Mouse (Mus musculus) frontal cortex, postnatal 36 days (tissue): ENCODE measurements around the gene Tmem207.
"Not testable (repeated sequence)": the region's sequence is repeated elsewhere in the genome, so short reads cannot be mapped to it uniquely, and the experiment has no call there.

ENCODE experiments used
- DNase-seq, 2 experiments: peaks; one replicate each; pipeline ENCODE4 v3.0.0; 2022; ENCODE audit warnings: low spot score in 2 of 2

Tmem207 gene

DNA sequence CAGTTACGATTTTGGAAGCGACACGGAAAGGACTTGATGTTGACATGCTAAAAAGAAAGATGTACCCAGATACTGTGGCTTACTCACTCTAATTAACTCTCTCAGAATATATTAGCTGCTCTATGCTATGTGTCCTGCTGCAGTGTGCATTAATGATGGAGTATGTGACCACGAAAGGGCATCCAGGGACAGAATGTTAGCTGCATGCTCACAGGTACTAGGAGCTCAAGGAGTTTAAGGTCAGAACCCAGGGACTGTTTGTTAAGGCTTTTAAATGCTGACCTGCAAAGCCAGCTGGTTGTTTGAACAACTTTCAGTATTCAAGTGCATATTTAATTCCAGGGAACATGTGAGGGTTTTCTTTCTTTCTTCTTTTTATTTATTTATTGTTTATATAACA lies at the start of gene Tmem207:
Gene Tmem207, minus strand, starts transcription at position 101 of the 400 bp plus-strand sequence.
- no peak for DNase-seq

DNA sequence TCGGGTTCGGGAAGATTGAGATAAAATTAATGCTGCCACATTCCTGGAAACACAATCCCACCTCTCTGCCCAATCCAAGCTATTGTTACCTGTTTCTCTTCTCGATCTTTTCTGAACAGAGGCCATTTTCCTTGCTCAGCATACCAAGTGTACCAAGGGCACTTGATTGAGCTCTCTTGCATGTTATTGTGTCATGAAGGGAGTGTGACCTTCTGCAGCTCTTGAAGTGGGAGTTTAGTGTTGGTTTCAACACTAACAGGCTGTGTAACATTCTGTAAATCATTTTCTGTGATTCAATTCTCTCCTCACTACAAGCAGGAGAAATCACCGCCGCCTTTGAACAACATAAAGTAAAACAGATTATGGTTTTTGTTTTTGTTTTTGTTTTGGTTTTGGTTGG lies 47.6 kb upstream of the Tmem207 start:
- DNase-seq = no peak

DNA sequence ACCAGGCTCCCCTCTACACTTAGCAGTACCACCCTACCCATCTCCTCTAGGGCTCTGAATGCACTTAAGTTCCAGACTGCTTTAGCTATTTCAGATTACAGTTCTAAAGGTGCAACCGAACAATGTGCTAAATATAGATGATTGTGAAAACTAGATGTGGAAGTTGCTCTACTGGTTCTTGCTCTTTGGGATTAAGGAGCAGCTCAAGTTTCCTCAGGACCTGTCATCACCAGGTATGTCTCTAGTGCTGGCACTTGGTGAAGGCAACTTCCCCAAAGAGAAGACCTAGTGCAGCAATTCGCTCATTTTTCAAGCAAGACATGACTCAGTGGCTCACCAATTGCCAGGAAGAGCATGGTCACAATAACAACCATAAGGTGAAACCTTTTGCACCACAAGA lies 45.3 kb upstream of the Tmem207 start:
- no peak for DNase-seq

DNA sequence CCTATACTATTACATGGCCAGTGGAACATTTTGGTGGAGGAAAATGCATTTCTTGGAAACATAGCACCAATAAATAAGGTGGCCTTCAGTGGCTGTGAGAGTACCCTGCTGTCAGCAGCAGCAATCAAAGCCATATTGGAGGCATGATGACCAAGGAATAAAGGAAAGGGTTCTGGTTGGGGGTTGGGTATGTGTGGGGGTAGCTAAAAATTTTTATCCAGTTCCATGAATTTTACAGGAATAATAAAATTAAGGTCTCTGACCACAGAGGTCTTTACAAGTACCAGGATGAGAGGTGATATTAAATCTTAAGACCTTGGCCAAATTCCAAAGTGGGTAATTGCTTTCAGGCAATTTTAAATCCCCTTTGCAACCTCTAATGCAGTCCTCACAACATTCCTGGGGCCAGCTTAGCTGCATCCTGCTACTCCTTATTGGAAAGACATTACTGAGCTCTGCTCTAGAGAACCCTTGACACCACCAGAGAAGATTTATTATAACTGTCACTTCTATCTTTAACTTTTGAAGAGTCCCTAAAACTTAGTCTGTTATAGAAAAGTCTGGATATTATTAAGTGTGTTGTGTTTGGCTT lies 42.9 kb upstream of the Tmem207 start:
- no peak for DNase-seq

DNA sequence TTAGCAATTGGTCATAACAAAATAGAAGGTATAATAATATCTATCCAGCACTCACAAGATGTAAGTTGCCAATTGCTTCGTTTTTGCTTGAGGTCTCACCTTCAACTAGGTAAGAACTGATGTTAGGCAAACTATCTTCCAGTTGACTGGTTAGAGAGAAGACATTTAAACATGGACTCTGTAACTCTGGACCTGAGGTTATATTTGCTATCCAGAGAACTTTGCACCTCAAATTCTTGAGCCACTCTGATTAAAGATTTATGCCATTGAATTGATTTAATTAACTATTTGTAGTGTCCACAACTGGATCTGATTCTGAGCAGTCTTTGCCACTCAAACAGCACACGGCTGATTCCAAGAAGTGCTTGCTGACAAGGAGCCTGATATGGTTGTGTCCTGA lies 36.2 kb upstream of the Tmem207 start:
- no peak for DNase-seq

DNA sequence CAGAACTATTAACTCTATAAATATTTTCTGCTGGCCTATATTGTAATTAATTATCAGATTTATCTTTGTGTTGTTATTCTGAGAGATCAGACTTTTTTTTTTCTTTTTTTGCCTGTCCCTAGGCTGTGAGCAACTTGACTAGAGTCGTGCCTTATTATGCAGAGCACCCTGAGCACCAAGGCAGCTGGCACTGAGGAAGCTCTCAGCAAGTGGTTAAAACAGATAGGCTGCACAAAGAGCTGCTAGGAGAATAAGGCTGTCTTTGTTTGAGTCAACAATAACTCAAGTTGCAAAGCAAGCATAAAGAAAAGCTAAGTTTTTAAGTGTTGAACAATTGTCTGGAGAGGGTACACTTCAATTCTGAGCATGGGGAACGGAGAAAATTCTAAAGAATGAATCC lies 35.2 kb upstream of the Tmem207 start:
- no peak for DNase-seq

DNA sequence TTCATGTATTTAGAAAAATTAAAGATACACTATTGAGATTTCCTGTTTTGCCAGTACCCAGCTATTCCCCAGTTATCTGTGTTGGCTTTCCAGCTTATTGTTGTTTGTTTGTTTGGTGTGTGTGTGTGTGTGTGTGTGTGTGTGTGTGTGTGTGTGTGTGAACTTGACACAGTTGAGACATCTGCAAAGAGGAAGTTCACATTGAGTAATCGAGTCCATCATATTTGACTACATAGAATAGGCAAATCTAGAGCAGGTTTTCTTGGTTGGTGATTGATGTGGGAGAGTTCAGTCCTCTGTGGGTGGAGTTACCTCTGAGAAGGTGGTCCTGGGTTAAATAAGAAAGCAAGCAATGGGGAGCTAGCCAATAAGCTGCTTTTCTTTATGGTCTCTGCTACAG lies 32.2 kb upstream of the Tmem207 start:
- no peak for DNase-seq

DNA sequence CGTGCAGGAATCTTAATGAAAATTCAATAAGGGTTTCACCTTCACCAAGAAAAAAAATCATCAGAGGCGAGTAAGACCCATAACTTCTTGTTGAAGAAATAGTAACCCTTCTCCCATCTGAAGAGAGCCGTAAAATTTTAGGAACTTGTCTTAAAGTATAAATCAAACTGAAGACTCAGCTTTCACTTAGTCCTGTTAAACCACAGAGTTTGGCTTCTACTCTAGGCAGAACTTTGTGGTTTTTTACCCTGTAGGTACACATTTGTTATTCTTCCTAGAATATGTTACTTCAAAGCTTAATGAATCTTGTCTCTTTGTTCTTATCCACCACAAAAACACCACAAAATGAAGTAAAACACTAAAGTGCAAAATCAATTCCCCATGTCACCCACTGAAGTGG lies 25.7 kb upstream of the Tmem207 start:
- DNase-seq = no peak

DNA sequence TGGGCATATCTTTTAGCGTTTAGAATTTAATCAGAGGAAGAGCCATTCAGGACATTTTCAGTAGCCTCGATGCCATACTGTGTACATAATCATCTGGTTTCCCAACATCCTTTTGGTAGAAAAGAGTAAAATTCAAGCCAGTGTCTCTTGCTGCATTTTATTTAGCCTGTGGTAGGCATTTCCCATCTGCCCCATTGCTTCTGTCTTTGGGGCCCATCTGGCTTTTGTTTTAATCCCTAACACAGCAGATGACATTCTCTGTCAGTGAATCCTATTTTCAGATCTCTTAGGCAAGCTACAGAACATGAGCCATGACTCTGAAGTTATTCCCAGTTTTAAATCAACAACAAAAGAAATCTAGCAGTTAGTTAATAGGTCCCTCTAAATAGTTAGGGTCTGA lies 22.7 kb upstream of the Tmem207 start:
- peak; percentile 17 to 53 for DNase-seq

DNA sequence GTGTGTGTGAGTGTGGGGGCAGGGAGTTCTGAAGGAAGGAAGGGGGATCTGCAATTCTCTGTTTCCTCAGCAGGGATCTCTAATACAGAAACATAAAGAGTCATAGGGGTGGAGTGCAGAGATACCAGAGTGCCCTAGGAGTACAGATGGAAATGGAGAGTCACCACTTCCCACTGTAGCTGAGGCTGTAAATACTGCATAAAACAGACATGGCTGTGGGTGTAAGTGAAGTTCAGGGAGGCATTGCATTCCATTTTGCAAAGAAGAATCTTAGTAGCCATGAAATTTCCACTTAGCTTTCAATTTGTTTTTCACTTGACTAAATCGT lies 20.3 kb upstream of the Tmem207 start:
- no peak for DNase-seq

DNA sequence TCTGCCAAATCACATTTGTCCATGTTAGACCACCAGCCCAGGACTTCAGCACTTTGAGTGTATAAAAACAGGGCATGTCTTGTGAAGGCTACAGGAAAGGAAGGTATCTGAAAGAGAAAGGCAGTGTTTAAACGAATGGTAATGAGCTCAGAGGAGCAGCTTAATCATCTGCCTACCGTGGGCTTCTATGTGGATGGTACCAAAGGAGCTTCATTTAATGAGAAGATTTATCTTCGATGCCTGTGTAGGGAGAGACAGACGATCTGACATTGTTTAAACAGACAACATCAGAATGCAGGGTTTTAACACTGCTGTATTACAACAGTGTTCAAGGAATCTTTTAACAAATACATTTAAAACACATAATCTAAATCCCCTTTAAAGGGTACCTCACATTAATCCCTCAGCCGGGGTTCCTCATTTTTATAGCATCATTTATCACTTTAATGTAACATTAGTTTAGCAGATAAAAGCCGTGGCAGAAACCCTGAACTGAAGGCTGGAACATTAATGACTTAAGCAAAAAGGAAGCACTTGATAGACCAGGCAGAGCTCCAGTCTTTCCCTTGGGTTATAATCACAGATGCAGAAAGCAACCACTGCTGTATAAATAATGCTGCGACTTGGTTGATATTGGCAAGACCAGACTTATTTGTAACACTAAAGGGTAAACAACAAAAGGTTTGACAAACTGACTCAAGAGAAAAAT lies 19.8 kb upstream of the Tmem207 start:
- DNase-seq = peak in 1 of 2 experiments; percentile 5

DNA sequence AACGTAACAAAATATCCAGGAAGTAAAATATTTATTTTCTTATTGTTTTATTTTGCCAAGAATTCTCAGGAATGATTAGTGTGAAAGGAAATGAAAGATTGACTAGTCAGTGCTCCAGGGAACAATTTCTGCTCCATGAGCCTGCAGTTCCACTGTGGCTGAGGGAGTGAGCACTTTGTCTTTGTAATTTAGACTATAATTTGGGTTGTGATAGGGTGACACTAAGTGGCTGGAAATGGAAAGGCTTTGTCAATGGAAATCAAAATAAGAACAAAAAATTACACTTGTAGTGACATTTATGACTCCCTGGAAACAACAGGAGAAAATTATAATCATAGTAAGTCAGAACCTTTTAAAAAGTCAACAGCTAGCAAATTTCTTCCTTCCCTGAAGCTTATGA lies 5.7 kb upstream of the Tmem207 start:
- no peak for DNase-seq

DNA sequence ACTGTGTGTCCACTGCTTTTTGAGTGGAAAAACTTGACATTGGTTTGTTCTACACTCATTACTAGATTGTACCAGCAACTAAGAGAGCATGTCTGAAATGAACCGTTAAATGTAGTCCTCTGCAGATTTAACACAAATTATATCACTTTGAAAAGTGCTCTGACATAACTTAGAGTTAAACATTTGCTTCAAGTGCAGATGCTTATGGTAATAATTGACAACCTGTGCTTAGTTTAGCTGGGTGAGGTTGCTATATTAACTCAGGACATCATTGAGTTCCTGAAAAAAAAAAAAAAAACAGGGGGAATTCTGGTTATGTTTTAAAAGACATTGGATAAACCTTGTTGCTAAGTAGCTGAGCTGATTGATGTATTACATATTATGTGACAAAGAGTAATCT lies 3.9 kb upstream of the Tmem207 start:
- no peak for DNase-seq

DNA sequence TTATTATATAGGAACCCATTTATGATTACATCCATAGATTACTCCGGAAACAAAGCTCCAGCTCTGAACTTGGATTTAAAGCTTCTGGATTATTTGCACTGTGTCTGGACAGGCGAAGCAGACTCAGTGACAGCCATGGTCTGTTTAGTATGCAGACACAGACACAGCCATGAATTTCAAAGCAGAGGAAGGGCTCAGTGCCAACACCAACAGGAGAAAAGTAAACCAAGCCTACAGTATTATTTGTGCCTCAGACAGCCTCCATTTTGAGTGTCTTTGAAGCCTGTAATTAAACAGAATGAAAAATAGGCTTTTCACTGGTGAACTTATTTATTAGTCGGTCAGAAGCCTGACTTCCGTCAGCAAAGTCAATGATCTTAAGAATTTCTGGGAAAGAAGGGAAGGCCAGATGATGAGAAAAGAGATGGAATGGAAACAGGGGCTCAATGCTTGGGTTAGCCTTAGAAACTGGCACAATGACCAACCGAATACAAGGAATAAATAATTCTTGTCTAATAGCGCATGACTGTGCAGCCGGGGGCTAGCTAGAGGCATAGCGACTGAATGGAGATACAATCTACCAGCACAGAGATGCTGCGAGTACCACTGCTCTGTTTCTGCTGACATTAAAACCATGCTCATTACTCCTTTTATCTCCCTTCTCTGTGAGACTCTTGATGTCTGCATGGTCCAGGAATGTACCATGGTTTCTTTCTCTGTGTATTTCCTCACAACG lies 1.5 kb upstream of the Tmem207 start:
- peak in 1 of 2 experiments; percentile 17 for DNase-seq

DNA sequence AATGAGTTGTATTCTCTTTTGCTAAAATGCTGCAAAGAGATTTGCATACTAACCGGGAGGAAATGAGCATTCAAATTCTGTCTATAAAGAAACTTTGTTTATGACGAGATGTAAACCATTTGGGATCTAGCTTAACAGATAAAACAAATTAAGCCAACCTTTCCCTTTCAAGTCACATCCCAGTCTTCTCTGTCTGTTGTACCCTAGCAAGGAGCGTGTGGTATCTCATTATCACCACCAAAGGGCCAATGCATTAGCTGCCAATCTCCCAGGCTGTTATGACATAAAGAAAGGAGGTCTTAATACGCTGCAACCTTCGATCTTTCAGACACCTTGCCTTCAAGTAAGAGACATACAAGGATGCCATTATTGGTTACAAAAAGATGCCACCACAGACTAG lies 737 bp downstream of the Tmem207 start:
- no peak for DNase-seq

DNA sequence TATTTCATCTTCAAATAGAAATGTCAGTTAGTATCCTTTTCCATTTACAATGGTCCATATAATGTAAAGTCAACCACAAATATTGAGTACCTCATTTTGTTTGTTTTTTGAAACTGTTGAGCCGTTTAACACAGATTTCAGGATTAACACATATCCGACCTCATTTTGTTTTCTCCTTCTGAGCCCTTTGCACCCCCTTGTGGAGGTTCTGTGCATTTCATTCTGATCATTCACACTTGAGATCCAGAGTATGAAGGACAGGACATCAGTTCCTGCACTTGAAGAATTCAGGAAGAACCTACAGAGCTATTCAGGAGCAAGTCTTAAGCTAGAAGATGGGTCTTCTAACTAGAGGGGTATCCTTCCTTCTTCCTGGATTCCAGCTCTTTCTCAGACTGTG lies 7.0 kb downstream of the Tmem207 start:
- peak in 1 of 2 experiments; percentile 37 for DNase-seq

DNA sequence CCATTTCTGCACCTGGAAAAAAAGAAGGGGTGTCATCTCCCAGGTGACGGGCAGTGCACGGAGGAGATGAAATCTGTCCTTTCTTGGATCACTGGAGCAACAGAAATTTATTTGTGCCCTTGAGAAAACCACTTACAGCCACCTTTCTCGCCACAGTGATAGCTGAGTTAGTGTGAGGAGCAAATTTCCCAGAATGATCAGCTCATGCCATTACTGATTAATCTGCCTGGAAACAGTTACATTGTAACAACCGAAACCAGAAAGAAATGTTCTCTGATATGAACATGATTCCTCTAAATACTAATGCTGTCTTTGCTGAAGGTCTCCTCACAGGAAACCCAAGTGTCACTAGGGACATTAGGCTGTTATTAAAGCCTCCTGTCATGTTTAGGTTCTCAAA lies 21.6 kb downstream of the Tmem207 start:
- DNase-seq = no peak

DNA sequence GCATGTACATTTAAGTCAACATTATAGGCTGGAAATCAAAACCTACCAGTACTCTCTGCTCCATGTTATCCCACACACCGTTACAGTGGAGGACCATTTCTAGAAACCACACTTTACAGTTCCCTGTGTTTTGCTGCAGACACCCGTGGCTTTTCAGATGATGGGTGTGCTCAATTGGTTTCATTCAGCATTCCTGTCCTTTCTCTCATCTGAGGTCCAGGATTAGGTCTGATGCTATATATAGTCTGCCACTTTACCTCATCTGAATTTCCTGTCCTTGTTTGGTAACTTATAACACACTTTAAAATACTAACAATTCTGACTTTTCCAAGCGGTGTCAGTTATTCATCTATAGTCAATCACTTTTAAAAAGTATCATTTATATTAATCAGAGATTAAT lies 25.8 kb downstream of the Tmem207 start:
- DNase-seq = no peak

DNA sequence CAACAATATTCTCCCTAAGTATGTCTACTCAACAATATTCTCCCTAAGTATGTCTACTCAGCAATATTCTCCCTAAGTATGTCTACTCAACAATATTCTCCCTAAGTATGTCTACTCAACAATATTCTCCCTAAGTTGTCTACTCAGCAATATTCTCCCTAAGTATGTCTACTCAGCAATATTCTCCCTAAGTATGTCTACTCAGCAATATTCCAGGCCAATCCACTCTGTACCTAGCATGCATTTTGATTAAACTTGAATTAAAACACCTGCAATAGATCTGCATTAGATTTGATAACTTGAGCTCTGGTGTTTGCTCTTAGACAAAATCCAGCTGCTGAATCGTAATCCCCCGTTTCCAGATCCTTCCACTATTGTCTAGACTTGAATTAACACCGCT lies 26.9 kb downstream of the Tmem207 start:
- not testable (repeated sequence) for DNase-seq

DNA sequence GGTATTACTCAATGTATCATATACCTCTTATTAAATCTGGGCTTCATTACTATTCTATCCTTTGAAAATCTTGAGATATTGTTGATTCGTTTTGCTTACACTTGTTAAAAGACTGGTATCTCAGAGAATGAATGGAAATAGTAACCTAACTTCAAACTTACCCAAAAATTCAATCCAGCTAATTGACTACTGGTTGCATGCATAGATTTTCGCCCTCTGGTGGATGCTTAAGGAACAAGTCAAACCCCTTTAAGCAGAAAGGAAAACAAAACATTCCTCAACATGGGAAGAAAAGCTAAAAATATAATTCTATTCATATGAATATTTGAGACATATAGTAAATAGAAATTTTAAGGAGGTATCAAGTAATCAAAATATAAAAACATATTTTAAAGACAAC lies 30.8 kb downstream of the Tmem207 start:
- peak in 1 of 2 experiments; percentile 25 for DNase-seq

DNA sequence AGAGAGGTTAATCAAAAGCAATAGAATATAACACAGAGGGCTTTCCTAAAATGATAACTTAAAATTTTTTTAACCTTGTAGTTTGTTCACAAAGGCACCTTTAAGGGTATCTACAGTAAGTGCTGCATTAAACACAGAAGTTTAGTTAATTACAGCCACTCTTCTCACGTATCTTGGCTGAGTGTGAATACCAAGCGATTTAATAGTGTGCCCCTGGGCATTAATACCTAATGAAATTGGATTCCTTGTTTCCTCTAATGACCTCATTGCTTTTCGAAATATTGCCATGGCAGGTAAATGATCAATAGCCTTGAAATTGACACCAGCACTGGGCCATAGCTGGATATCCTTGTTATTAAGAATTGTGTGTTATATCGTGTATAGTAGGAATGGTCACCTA lies 55.3 kb downstream of the Tmem207 start:
- no peak for DNase-seq

DNA sequence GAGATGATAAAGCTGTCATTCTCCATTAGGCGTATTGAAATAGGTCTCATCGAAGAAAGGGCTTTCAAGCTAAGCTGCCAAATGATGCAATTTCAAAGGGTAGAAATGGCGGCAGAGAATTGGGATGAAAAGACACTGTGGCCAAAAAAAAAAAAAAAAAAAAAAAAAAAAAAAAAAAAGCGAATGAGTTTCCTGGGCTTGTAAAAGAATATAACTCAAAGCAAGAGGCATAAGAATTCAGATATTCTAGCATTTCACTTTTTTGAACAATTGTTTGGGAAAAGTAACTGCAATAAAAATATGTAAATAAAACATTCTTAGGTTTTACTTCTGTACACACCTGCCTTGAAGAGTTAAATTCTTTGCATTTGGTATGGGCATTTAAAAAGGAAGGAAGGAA lies 60.0 kb downstream of the Tmem207 start:
- DNase-seq = no peak

DNA sequence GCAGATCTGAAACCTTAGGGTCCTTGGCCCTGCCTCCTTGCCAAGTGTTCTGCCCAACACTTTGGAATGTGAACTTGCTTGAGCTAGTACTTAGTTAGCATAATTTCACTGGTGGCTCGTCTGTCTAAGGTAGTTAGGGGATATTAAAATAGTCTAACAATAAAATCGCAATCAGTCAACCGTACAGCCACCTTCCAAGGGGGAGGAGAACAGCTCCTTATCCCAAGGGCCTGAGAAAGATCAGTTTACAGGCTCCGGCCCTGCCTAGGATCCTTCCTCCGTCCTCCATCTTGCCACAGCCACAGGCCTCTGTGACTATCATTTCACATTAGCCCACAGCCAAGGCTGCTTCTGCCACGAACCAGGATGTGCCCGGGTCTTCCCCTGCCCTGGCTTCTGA lies 63.7 kb downstream of the Tmem207 start, which contains the start of gene Cldn16:
Gene Cldn16, plus strand, starts transcription at position 301 of the 400 bp plus-strand sequence.
- DNase-seq = no peak
